Mouse (Mus musculus): Measurements from ENCODE around the gene Ap4e1.
"Not testable (repeated sequence)": the region's sequence is repeated elsewhere in the genome, so short reads cannot be mapped to it uniquely, and the experiment has no call there.

Ap4e1 gene

GRCm38 (mm10) chr2:127069781-127070434 is 61.4 kb downstream of the Ap4e1 start:
- in situ Hi-C loops (cut with MboI; ENCODE audit: low pct_unique_long_range_greater_than_20kb in 1 of 2, low sequenced_read_pairs in 2 of 2, unreplicated experiment in 1 of 2) = no loop called here

GRCm38 (mm10) chr2:127070435-127070841 is 61.9 kb downstream of the Ap4e1 start, which contains the start of gene Blvra:
TSS of gene Blvra (plus strand) at chr2:127070665.
- in situ Hi-C loops (cut with MboI; ENCODE audit: low pct_unique_long_range_greater_than_20kb in 1 of 2, low sequenced_read_pairs in 2 of 2, unreplicated experiment in 1 of 2) = no loop called here

GRCm38 (mm10) chr2:127070879-127071278 is 62.4 kb downstream of the Ap4e1 start:
- in situ Hi-C loops (cut with MboI; ENCODE audit: low pct_unique_long_range_greater_than_20kb in 1 of 2, low sequenced_read_pairs in 2 of 2, unreplicated experiment in 1 of 2) = no loop called here

- in situ Hi-C loops (cut with MboI; ENCODE audit: low pct_unique_long_range_greater_than_20kb in 1 of 2, low sequenced_read_pairs in 2 of 2, unreplicated experiment in 1 of 2) = no loop called here
Measured at GRCm38 (mm10) chr2:127074116-127074515, 65.6 kb downstream of the Ap4e1 start.

- in situ Hi-C loops (cut with MboI; ENCODE audit: low pct_unique_long_range_greater_than_20kb in 1 of 2, low sequenced_read_pairs in 2 of 2, unreplicated experiment in 1 of 2) = no loop called here
Measured at GRCm38 (mm10) chr2:127077611-127078010, 69.1 kb downstream of the Ap4e1 start.

- in situ Hi-C loops (cut with MboI; ENCODE audit: low pct_unique_long_range_greater_than_20kb in 1 of 2, low sequenced_read_pairs in 2 of 2, unreplicated experiment in 1 of 2) = not testable (repeated sequence)
Measured at GRCm38 (mm10) chr2:127079066-127079465, 70.5 kb downstream of the Ap4e1 start.

GRCm38 (mm10) chr2:127079881-127080590 is 71.5 kb downstream of the Ap4e1 start:
- in situ Hi-C loops (cut with MboI; ENCODE audit: low pct_unique_long_range_greater_than_20kb in 1 of 2, low sequenced_read_pairs in 2 of 2, unreplicated experiment in 1 of 2) = no loop called here

GRCm38 (mm10) chr2:127080591-127081218 is 72.2 kb downstream of the Ap4e1 start:
- in situ Hi-C loops (cut with MboI; ENCODE audit: low pct_unique_long_range_greater_than_20kb in 1 of 2, low sequenced_read_pairs in 2 of 2, unreplicated experiment in 1 of 2) = no loop called here

- in situ Hi-C loops (cut with MboI; ENCODE audit: low pct_unique_long_range_greater_than_20kb in 1 of 2, low sequenced_read_pairs in 2 of 2, unreplicated experiment in 1 of 2) = no loop called here
Measured at GRCm38 (mm10) chr2:127086235-127086634, 77.7 kb downstream of the Ap4e1 start.

- in situ Hi-C loops (cut with MboI; ENCODE audit: low pct_unique_long_range_greater_than_20kb in 1 of 2, low sequenced_read_pairs in 2 of 2, unreplicated experiment in 1 of 2) = not testable (repeated sequence)
Measured at GRCm38 (mm10) chr2:127090151-127090550, 81.6 kb downstream of the Ap4e1 start.

- in situ Hi-C loops (cut with MboI; ENCODE audit: low pct_unique_long_range_greater_than_20kb in 1 of 2, low sequenced_read_pairs in 2 of 2, unreplicated experiment in 1 of 2) = no loop called here
Measured at GRCm38 (mm10) chr2:127092000-127092399, 83.5 kb downstream of the Ap4e1 start.

- in situ Hi-C loops (cut with MboI; ENCODE audit: low pct_unique_long_range_greater_than_20kb in 1 of 2, low sequenced_read_pairs in 2 of 2, unreplicated experiment in 1 of 2) = loop anchor here in 1 of 2 experiments (25.0 kb wide), 1 partner anchor 703 kb away; no protein-coding TSS in a partner anchor
Measured at GRCm38 (mm10) chr2:127108986-127109385, 100.5 kb downstream of the Ap4e1 start.
